Mouse (Mus musculus): ENCODE measurements around the gene Gm7980. TPM values are rescaled to one million over a fixed set of nuclear protein-coding genes. Genes with fewer than 3 reads are reported as not detected.
"Not testable (repeated sequence)": the region's sequence is repeated elsewhere in the genome, so short reads cannot be mapped to it uniquely, and the experiment has no call there.

Gene Gm7980
- polyA plus RNA-seq (2014; fragmentation: Nextera tagmentation; extraction: Ambion mirVana), result not detected in 2 replicates

DNA sequence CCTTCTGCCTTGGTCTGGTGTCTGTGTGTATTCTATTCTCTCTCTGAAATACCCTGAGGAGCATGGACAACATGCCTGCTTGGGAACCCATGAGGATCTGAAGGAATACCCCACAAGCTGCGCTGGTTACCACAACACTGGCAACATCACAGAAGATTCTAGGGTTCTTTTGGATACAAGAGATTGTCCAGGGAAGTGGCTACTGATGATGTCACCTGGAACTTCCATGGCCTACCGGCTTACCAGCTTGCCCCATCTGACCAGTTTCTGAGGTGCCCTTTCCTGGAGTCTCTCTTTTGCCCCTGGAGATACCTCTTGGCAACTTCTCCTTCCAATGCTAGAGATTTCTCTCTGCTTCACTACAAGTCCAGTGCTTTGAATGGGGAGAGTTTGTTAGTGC, at the start of gene Gm7980:
TSS of gene Gm7980 (minus strand) at position 101 of the 400 bp plus-strand sequence.
- H3K4me2 ChIP-seq; H3K27me3 ChIP-seq (ENCODE audit: insufficient read depth, low read length); DNase-seq; H3K9ac ChIP-seq; ATAC-seq (ENCODE audit: insufficient read depth); H3K27ac ChIP-seq (ENCODE audit: low read depth); H3K9me3 ChIP-seq (ENCODE audit: low read depth, low read length); H3K4me1 ChIP-seq (ENCODE audit: insufficient read depth); H3K4me3 ChIP-seq (ENCODE audit: low read depth, low read length); H3K36me3 ChIP-seq (ENCODE audit: insufficient read depth): not testable (repeated sequence)
- no CpG with 5 or more reads among the region's 2 CpGs for WGBS

DNA sequence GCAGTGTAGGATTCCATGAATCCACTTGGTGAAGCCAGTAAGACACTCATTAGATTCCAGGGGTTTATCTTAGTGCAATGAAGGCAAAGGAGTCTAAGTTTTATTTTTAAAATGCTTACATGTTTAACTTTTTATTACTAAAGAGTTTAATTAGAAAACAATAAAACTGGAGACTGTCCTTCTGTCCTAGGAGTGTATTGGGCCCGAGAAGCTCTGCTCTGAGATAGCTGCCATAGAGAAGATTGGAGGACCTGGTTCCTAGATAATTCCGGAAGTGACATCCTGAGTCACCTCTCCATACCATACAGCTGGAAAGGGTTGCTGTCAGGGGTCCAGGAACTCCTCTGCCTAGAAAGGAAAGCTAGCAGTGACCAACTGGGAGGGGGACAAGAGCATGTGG, 36.6 kb upstream of the Gm7980 start, which contains the start of gene 1700024B05Rik:
TSS of gene 1700024B05Rik (plus strand) at position 301 of the 400 bp plus-strand sequence.
- H3K27ac ChIP-seq (ENCODE audit: low read depth); H3K27me3 ChIP-seq (ENCODE audit: insufficient read depth, low read length); H3K4me1 ChIP-seq (ENCODE audit: insufficient read depth); H3K9ac ChIP-seq; H3K4me2 ChIP-seq; DNase-seq; H3K36me3 ChIP-seq (ENCODE audit: insufficient read depth); ATAC-seq (ENCODE audit: insufficient read depth); H3K4me3 ChIP-seq (ENCODE audit: low read depth, low read length); H3K9me3 ChIP-seq (ENCODE audit: low read depth, low read length): not testable (repeated sequence)
- WGBS, result 68% methylated on average over 1 of the region's 2 CpGs

DNA sequence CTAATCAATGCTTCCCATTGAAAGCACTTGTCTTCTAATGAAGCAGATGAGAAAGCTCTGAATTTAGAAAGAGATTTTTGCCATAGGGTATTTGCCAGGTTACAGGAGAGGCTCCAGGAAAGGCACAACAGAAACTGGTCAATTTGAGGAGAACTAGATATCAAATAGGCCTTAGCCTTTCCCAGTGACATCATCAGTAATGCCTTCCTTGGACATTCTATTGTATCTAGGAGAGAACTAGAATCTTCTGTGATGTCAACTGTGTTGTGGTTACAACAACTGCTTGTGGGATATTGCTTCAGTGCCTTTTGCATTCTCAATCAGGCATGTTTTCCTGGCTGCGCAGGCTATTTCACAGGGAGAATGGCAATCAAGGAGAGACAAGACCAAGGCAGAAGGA, 17.6 kb upstream of the Gm7980 start, which contains the start of gene 1700049E17Rik1:
TSS of gene 1700049E17Rik1 (plus strand) at position 301 of the 400 bp plus-strand sequence.
- DNase-seq; H3K4me2 ChIP-seq; H3K27ac ChIP-seq (ENCODE audit: low read depth); H3K4me1 ChIP-seq (ENCODE audit: insufficient read depth); H3K36me3 ChIP-seq (ENCODE audit: insufficient read depth); H3K27me3 ChIP-seq (ENCODE audit: insufficient read depth, low read length); H3K4me3 ChIP-seq (ENCODE audit: low read depth, low read length); ATAC-seq (ENCODE audit: insufficient read depth); H3K9ac ChIP-seq; H3K9me3 ChIP-seq (ENCODE audit: low read depth, low read length): not testable (repeated sequence)
- WGBS, result no CpG with 5 or more reads among the region's 1 CpGs

Other genes starting within 250 kb of the Gm7980 start
- not detected in 2 replicates for gene Gm8068, start 205.4 kb downstream of the Gm7980 start, polyA plus RNA-seq (2014; fragmentation: Nextera tagmentation; extraction: Ambion mirVana)
- gene Gm7929, start 156.7 kb downstream of the Gm7980 start, polyA plus RNA-seq (2014; fragmentation: Nextera tagmentation; extraction: Ambion mirVana), result not detected in 2 replicates
- gene Gm47189, start 134.8 kb downstream of the Gm7980 start, polyA plus RNA-seq (2014; fragmentation: Nextera tagmentation; extraction: Ambion mirVana), result not detected in 2 replicates
- not detected in 2 replicates for gene 1700049E17Rik1, start 17.7 kb upstream of the Gm7980 start, polyA plus RNA-seq (2014; fragmentation: Nextera tagmentation; extraction: Ambion mirVana)
- gene 1700024B05Rik, start 36.7 kb upstream of the Gm7980 start, polyA plus RNA-seq (2014; fragmentation: Nextera tagmentation; extraction: Ambion mirVana), result not detected in 2 replicates
- gene Gm6401, start 60.6 kb upstream of the Gm7980 start, polyA plus RNA-seq (2014; fragmentation: Nextera tagmentation; extraction: Ambion mirVana), result not detected in 2 replicates
- gene Gm3543, start 76.0 kb upstream of the Gm7980 start, polyA plus RNA-seq (2014; fragmentation: Nextera tagmentation; extraction: Ambion mirVana), result not detected in 2 replicates
- not detected in 2 replicates for gene Gm7951, start 210.1 kb upstream of the Gm7980 start, polyA plus RNA-seq (2014; fragmentation: Nextera tagmentation; extraction: Ambion mirVana)

Data from lung, embryonic 14.5 days (tissue).